Mouse (Mus musculus) adrenal gland, postnatal 14 days (tissue): ENCODE data around the gene Btnl10. TPM values are rescaled to one million over a fixed set of nuclear protein-coding genes. Genes with fewer than 3 reads are reported as not detected.
"Not testable (repeated sequence)": the region's sequence is repeated elsewhere in the genome, so short reads cannot be mapped to it uniquely, and the experiment has no call there.

Experiments used
- DNase-seq: peaks from one replicate; pipeline ENCODE4 v3.0.0; 2021; ENCODE audit warnings: mixed read lengths
- total RNA-seq: library from RNA; stranded (reverse); gene quantifications from 2 replicates; pipeline ENCODE4 v1.2.3, GENCODE M21; 2021

Gene Btnl10
- total RNA-seq, 1 experiment from 2014 or later = 3.4 TPM

- DNase-seq = no peak
These were observed 12.5 kb downstream of the Btnl10 start for GRCm38 (mm10) chr11:58930254-58930653.

GRCm38 (mm10) chr11:58931576-58931975 is 13.9 kb downstream of the Btnl10 start:
- no peak for DNase-seq

GRCm38 (mm10) chr11:58937909-58938308 is 20.2 kb downstream of the Btnl10 start:
- DNase-seq = no peak

- DNase-seq = peak; percentile 95
These were observed 20.8 kb downstream of the Btnl10 start, which contains the start of gene Rnf187 for GRCm38 (mm10) chr11:58938322-58939087. Gene Rnf187 (minus strand): TSS chr11:58938916.

GRCm38 (mm10) chr11:58939088-58939439 is 21.4 kb downstream of the Btnl10 start:
- no peak for DNase-seq

GRCm38 (mm10) chr11:58944136-58944535 is 26.4 kb downstream of the Btnl10 start:
- DNase-seq = no peak

GRCm38 (mm10) chr11:58947306-58947705 is 29.6 kb downstream of the Btnl10 start:
- DNase-seq = no peak

GRCm38 (mm10) chr11:58947798-58948528 is 30.3 kb downstream of the Btnl10 start:
- no peak for DNase-seq

GRCm38 (mm10) chr11:58948542-58949479 is 31.1 kb downstream of the Btnl10 start, which contains the start of gene Hist3h2ba:
Gene Hist3h2ba (plus strand): TSS chr11:58948920.
- peak; percentile 52 for DNase-seq

- peak; percentile 3 for DNase-seq
These were observed 32.0 kb downstream of the Btnl10 start for GRCm38 (mm10) chr11:58949480-58950431.

GRCm38 (mm10) chr11:58951210-58951609 is 33.5 kb downstream of the Btnl10 start:
- no peak for DNase-seq

GRCm38 (mm10) chr11:58953351-58954169 is 35.9 kb downstream of the Btnl10 start:
- peak; percentile 37 for DNase-seq

GRCm38 (mm10) chr11:58954170-58954419 is 36.4 kb downstream of the Btnl10 start:
- DNase-seq = not testable (repeated sequence)

- DNase-seq = peak; percentile 89
These were observed 36.9 kb downstream of the Btnl10 start, which contains the start of the genes Hist3h2a and Trim17 for GRCm38 (mm10) chr11:58954420-58955142. Gene Hist3h2a (plus strand): TSS chr11:58954685. Gene Trim17 (plus strand): TSS chr11:58954685.

- DNase-seq = peak; percentile 25
These were observed 37.6 kb downstream of the Btnl10 start for GRCm38 (mm10) chr11:58955143-58955867.

GRCm38 (mm10) chr11:58955868-58956257 is 38.2 kb downstream of the Btnl10 start:
- no peak for DNase-seq

GRCm38 (mm10) chr11:58957226-58957914 is 39.7 kb downstream of the Btnl10 start:
- DNase-seq = no peak

- no peak for DNase-seq
These were observed 40.8 kb downstream of the Btnl10 start for GRCm38 (mm10) chr11:58958536-58958935.
